Mouse (Mus musculus) right cerebral cortex, postnatal 25 days (tissue): ENCODE measurements around the gene Mylk2.

Source experiments
- DNase-seq: peaks from one replicate; pipeline ENCODE4 v3.0.0; 2022

The Mylk2 gene

GRCm38 (mm10) chr2:152911031-152911430, at the start of gene Mylk2:
Gene Mylk2 (plus strand): TSS chr2:152911352.
- no peak for DNase-seq

- no peak for DNase-seq
Observed at GRCm38 (mm10) chr2:152861891-152862290, 49.3 kb upstream of the Mylk2 start.

GRCm38 (mm10) chr2:152862638-152863037, 48.5 kb upstream of the Mylk2 start:
- no peak for DNase-seq

- DNase-seq, result no peak
Observed at GRCm38 (mm10) chr2:152863346-152863745, 47.8 kb upstream of the Mylk2 start.

GRCm38 (mm10) chr2:152878239-152878638, 32.9 kb upstream of the Mylk2 start:
- no peak for DNase-seq

GRCm38 (mm10) chr2:152880898-152881297, 30.3 kb upstream of the Mylk2 start:
- no peak for DNase-seq

- peak; percentile 52 for DNase-seq
Observed at GRCm38 (mm10) chr2:152884101-152884645, 27.0 kb upstream of the Mylk2 start.

GRCm38 (mm10) chr2:152887230-152887629, 23.9 kb upstream of the Mylk2 start:
- DNase-seq, result no peak

GRCm38 (mm10) chr2:152888774-152889173, 22.4 kb upstream of the Mylk2 start:
- DNase-seq, result no peak

GRCm38 (mm10) chr2:152895834-152896233, 15.3 kb upstream of the Mylk2 start:
- DNase-seq, result no peak

- no peak for DNase-seq
Observed at GRCm38 (mm10) chr2:152896926-152897325, 14.2 kb upstream of the Mylk2 start.

- DNase-seq, result no peak
Observed at GRCm38 (mm10) chr2:152899011-152899410, 12.1 kb upstream of the Mylk2 start.

- DNase-seq, result no peak
Observed at GRCm38 (mm10) chr2:152901296-152901695, 9.9 kb upstream of the Mylk2 start.

GRCm38 (mm10) chr2:152902658-152903057, 8.5 kb upstream of the Mylk2 start:
- no peak for DNase-seq

GRCm38 (mm10) chr2:152903586-152903985, 7.6 kb upstream of the Mylk2 start:
- DNase-seq, result no peak

- no peak for DNase-seq
Observed at GRCm38 (mm10) chr2:152904127-152904643, 7.0 kb upstream of the Mylk2 start.

- no peak for DNase-seq
Observed at GRCm38 (mm10) chr2:152905036-152905829, 5.9 kb upstream of the Mylk2 start.

GRCm38 (mm10) chr2:152906274-152907037, 4.7 kb upstream of the Mylk2 start:
- no peak for DNase-seq

- DNase-seq, result no peak
Observed at GRCm38 (mm10) chr2:152907114-152907943, 3.8 kb upstream of the Mylk2 start.

GRCm38 (mm10) chr2:152909848-152910247, 1.3 kb upstream of the Mylk2 start:
- no peak for DNase-seq

- DNase-seq, result no peak
Observed at GRCm38 (mm10) chr2:152911432-152911831, 280 bp downstream of the Mylk2 start.

GRCm38 (mm10) chr2:152913471-152913870, 2.3 kb downstream of the Mylk2 start:
- no peak for DNase-seq
